Mouse (Mus musculus) neural tube, embryonic 15.5 days (tissue): Measurements from ENCODE around the gene 5730522E02Rik. TPM values are rescaled to one million over a fixed set of nuclear protein-coding genes. Genes with fewer than 3 reads are reported as not detected.

Source experiments
- ATAC-seq: fragments of 200-750 bp; cut with Nextera tagmentation; 2 replicates; pipeline ENCODE4 v1.8.0; 2017; ENCODE audit warnings: mild to moderate bottlenecking, moderate TSS enrichment, moderate library complexity; ENCODE audit not compliant: low FRiP score
- H3K27ac ChIP-seq: fragments of 300-500 bp; sonication (generic); replicated peaks from 2 replicates; pipeline ENCODE4 v1.5.1; 2015; ENCODE audit warnings: mild to moderate bottlenecking, inconsistent platforms
- H3K27me3 ChIP-seq: fragments of 300-500 bp; sonication (generic); replicated peaks from 2 replicates; pipeline ENCODE4 v1.6.1; 2015; ENCODE audit warnings: inconsistent platforms
- H3K36me3 ChIP-seq: fragments of 300-500 bp; sonication (generic); 2 replicates; pipeline ENCODE4 v1.6.1; 2015; ENCODE audit warnings: inconsistent platforms
- H3K4me1 ChIP-seq: fragments of 300-500 bp; sonication (generic); 2 replicates; pipeline ENCODE4 v1.6.1; 2015; ENCODE audit warnings: inconsistent platforms
- H3K4me2 ChIP-seq: fragments of 300-500 bp; sonication (generic); 2 replicates; pipeline ENCODE4 v1.6.1; 2015; ENCODE audit warnings: inconsistent platforms, mild to moderate bottlenecking, moderate library complexity
- H3K4me3 ChIP-seq: fragments of 300-500 bp; sonication (generic); replicated peaks from 2 replicates; pipeline ENCODE4 v1.5.1; 2015; ENCODE audit warnings: mild to moderate bottlenecking, inconsistent platforms
- H3K9ac ChIP-seq: fragments of 300-500 bp; sonication (generic); replicated peaks from 2 replicates; pipeline ENCODE4 v1.6.1; 2015; ENCODE audit warnings: mild to moderate bottlenecking, inconsistent platforms
- H3K9me3 ChIP-seq: fragments of 300-500 bp; sonication (generic); replicated peaks from 2 replicates; pipeline ENCODE4 v1.6.1; 2016; ENCODE audit warnings: inconsistent platforms
- WGBS: fragments of 180-500 bp; shearing (Covaris S2); methylation state at CpG from one replicate; pipeline ENCODE4 v1.1.7; 2015; ENCODE audit warnings: mixed read lengths; 5-methylcytosine and 5-hydroxymethylcytosine counted together
- polyA plus RNA-seq: library from polyadenylated mRNA; unstranded; fragments of >200 nt; fragmentation: Nextera tagmentation; extraction: Ambion mirVana; gene quantifications from 2 replicates; pipeline ENCODE4 v1.2.1, GENCODE M21; 2015

5730522E02Rik gene
- polyA plus RNA-seq, 1 experiment from 2014 or later, result 15.0 TPM

DNA sequence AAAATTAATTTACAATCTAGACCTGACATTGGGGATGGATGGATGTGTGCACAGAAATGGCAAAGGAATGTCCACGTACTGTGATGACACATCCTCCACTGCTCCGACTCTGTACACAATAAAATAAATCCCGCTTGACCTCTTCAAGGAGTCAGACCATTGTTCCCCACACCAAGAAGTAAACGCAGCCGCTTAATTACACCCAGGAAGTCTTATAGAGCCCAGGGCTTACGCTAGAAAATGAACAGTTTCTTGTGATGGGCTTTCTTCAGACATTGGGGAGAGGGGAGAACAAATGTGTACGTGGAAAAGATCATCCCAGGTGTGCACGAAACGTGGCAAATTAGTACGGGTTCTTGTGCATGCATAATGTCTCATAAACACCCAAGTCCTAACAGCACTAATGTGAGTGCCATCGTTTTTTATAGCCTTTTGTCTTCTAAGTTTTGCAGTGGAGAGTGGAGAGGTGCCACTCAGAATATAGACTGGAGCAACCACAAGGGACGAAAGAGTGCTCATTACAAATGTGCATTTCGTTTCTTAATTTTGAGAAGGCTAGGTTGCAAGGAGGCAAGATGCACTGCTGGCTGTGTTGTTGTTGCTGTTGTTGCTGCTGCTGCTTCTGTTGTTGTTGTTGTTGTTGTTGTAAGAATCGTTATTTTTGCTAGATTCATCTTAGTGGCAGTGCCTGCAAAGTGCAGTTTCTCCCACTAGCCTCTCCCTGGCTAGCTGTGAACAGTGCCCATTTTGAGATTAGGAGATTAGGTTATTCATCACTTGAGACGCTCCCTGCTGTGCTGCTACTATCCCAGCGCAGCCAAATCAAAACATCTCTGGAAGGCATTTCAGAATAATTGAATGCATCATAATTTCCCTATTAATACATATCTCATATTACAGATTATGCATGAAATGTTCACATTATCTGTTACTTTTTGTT is 353.7 kb downstream of the 5730522E02Rik start:
- Histone ChIP-seq H3K27me3 (no peaks in the 10 kb centered on the region), H3K9me3 (no peaks in the 10 kb centered on the region), H3K36me3 (no peaks in the 10 kb centered on the region), H3K9ac (no peak overlapping the region), H3K27ac (peak overlapping the region; percentile 82), H3K4me1 (peaks cover 33% of the 10 kb centered on the region), H3K4me3 (no peak overlapping the region), H3K4me2 (peak overlapping the region; percentile 47)
- peak; percentile 49 for ATAC-seq
- 17% methylated on average over 16 of the region's 16 CpGs for WGBS

DNA sequence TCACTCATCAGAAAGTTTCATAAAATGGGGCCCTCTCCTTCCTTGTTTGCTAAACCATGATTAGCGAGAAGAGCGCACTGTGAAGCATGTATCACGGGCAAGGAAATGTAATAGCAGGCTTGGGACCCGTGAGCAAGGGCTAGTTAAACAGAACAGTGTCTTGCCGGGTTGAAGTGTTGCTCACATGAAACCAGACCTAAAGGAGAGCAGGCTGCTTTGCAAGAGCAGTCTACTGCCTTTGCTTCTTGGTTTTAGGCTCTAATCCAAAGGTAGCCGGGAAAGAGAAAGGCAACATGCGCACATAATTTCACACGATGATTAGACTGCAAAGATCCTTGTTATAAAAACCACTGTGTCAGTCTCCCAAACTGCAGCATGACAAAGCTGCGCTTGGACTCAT is 354.8 kb downstream of the 5730522E02Rik start:
- Histone ChIP-seq H3K36me3 (no peaks in the 10 kb centered on the region), H3K9me3 (no peaks in the 10 kb centered on the region), H3K27ac (peak overlapping the region; percentile 82), H3K4me3 (no peak overlapping the region), H3K4me2 (peak overlapping the region; percentile 47), H3K9ac (no peak overlapping the region), H3K27me3 (no peaks in the 10 kb centered on the region), H3K4me1 (peaks cover 33% of the 10 kb centered on the region)
- 19% methylated on average over 9 of the region's 9 CpGs for WGBS
- ATAC-seq, result peak; percentile 48; the same call in 1 of the 2 replicates

DNA sequence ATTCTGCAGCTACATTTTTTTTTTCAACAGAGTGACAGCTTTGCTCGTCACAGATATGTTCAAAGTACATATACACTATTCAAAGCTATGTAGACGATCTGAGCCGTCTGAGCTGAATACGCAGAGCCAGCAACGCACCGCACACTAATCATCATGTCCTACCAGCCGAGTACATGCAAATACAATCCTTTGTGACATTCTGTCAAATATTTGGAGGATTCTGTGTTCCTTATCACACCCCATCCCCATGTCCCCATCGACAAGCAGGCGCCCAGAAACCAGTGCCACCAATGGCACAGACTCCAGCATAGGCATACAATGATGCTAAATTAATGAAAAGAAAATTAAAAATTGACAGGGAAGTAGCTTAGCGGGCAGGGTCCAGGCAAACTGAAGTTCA is 356.3 kb downstream of the 5730522E02Rik start:
- H3K4me2 ChIP-seq, result no peak overlapping the region
- H3K9me3 ChIP-seq, result no peaks in the 10 kb centered on the region
- H3K27ac ChIP-seq, result peak overlapping the region; percentile 71
- H3K36me3 ChIP-seq, result no peaks in the 10 kb centered on the region
- no peaks in the 10 kb centered on the region for H3K27me3 ChIP-seq
- peaks cover 33% of the 10 kb centered on the region for H3K4me1 ChIP-seq
- ATAC-seq, result no peak
- H3K9ac ChIP-seq, result no peak overlapping the region
- H3K4me3 ChIP-seq, result no peak overlapping the region
- 33% methylated on average over 10 of the region's 10 CpGs for WGBS

- WGBS, result 34% methylated on average over 5 of the region's 5 CpGs
- peak overlapping the region; percentile 61 for H3K27ac ChIP-seq
- no peaks in the 10 kb centered on the region for H3K9me3 ChIP-seq
- H3K9ac ChIP-seq, result no peak overlapping the region
- no peaks in the 10 kb centered on the region for H3K36me3 ChIP-seq
- peak overlapping the region; percentile 6; the same call in 1 of the 2 replicates for H3K4me2 ChIP-seq
- H3K4me1 ChIP-seq, result peaks cover 33% of the 10 kb centered on the region
- no peak for ATAC-seq
- no peak overlapping the region for H3K4me3 ChIP-seq
- no peaks in the 10 kb centered on the region for H3K27me3 ChIP-seq
Measured at GRCm38 (mm10) chr11:25853032-25853431, 357.5 kb downstream of the 5730522E02Rik start.

DNA sequence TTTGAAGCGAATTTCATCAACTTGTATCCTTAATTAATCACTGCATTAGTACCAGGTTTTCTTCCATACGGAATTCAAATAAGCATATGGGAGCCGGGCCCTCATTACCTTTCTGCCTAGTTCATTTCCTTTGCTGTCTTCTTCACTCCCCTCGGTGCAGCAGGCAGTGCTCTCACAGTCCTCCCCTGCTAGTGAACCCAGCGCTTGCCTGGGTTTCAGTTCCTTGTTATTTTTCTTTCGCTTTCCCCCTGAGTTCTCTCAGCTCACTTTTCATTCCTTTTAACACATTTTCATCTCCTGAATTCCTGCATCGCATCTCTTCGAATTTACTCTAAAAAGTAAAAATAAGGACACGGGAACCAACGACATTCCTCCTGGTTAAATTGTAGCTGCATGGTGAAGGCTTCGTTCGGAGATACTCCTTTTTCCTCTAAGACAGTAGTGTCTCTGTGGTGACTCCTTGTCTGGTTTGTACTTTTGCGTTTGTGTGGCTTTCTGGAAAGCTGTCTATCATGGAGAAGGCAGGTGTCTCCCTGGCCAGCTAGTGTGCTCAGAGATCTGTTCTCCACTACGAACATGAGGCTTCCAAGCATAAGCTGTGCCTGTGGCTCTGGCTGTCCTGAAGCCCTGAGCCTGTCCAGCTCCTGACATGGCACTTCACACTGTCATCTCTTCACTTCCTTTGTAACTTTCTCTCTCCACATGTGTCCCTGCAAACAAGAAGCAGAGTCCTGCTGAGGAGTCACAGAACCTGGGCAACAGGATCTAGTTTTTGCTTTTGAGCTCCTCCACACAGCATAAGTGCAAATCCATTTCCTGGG is 361.5 kb downstream of the 5730522E02Rik start:
- no peak overlapping the region for H3K4me2 ChIP-seq
- H3K27ac ChIP-seq, result no peak overlapping the region
- no peaks in the 10 kb centered on the region for H3K27me3 ChIP-seq
- H3K36me3 ChIP-seq, result no peaks in the 10 kb centered on the region
- no peak overlapping the region for H3K4me3 ChIP-seq
- H3K4me1 ChIP-seq, result peaks cover 5% of the 10 kb centered on the region; the same call in 1 of the 2 replicates
- no peak overlapping the region for H3K9ac ChIP-seq
- WGBS, result 65% methylated on average over 14 of the region's 14 CpGs
- no peak for ATAC-seq
- H3K9me3 ChIP-seq, result no peaks in the 10 kb centered on the region

- H3K27me3 ChIP-seq, result no peaks in the 10 kb centered on the region
- H3K4me3 ChIP-seq, result no peak overlapping the region
- H3K4me2 ChIP-seq, result no peak overlapping the region
- no peaks in the 10 kb centered on the region for H3K4me1 ChIP-seq
- H3K9me3 ChIP-seq, result no peaks in the 10 kb centered on the region
- ATAC-seq, result no peak
- no peaks in the 10 kb centered on the region for H3K36me3 ChIP-seq
- H3K27ac ChIP-seq, result no peak overlapping the region
- no peak overlapping the region for H3K9ac ChIP-seq
- 93% methylated on average over 1 of the region's 1 CpGs for WGBS
Measured at GRCm38 (mm10) chr11:25838451-25838850, 372.1 kb downstream of the 5730522E02Rik start.

GRCm38 (mm10) chr11:25819789-25820188 is 390.8 kb downstream of the 5730522E02Rik start:
- H3K27ac ChIP-seq, result no peak overlapping the region
- no peaks in the 10 kb centered on the region for H3K9me3 ChIP-seq
- no peaks in the 10 kb centered on the region for H3K36me3 ChIP-seq
- no peak overlapping the region for H3K4me3 ChIP-seq
- H3K9ac ChIP-seq, result no peak overlapping the region
- H3K4me2 ChIP-seq, result no peak overlapping the region
- H3K4me1 ChIP-seq, result no peaks in the 10 kb centered on the region
- no peak; the same call in 1 of the 2 replicates for ATAC-seq
- H3K27me3 ChIP-seq, result no peaks in the 10 kb centered on the region

DNA sequence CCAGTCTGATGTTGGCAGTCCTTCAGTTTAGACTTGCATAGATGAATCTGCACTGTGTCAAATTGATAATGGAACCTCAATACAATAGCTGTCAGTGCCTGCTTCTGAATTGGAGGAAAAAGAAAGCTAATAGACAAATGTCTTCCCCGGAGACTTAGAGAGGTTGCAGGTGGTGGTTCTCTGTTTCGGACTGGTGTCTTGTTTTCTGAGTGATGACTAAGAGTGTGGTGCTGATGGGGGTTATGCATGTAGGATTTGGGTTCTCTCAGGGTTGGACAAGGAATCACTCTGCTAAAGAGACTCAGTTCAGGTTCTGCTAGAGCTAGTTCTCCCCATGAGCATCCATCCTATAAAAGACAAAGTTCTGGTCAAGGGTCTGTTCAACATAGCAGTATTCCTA is 397.1 kb downstream of the 5730522E02Rik start:
- no peak overlapping the region for H3K4me3 ChIP-seq
- no peak for ATAC-seq
- no peaks in the 10 kb centered on the region for H3K27me3 ChIP-seq
- H3K4me2 ChIP-seq, result no peak overlapping the region
- WGBS, result 60% methylated on average over 2 of the region's 2 CpGs
- H3K36me3 ChIP-seq, result no peaks in the 10 kb centered on the region
- no peaks in the 10 kb centered on the region for H3K4me1 ChIP-seq
- H3K27ac ChIP-seq, result no peak overlapping the region
- H3K9ac ChIP-seq, result no peak overlapping the region
- no peaks in the 10 kb centered on the region for H3K9me3 ChIP-seq

- no peak overlapping the region for H3K4me2 ChIP-seq
- no peak for ATAC-seq
- no peak overlapping the region for H3K4me3 ChIP-seq
- H3K36me3 ChIP-seq, result no peaks in the 10 kb centered on the region
- no peaks in the 10 kb centered on the region for H3K27me3 ChIP-seq
- 96% methylated on average over 1 of the region's 1 CpGs for WGBS
- H3K4me1 ChIP-seq, result no peaks in the 10 kb centered on the region
- H3K9me3 ChIP-seq, result no peaks in the 10 kb centered on the region
- H3K9ac ChIP-seq, result no peak overlapping the region
- no peak overlapping the region for H3K27ac ChIP-seq
Measured at GRCm38 (mm10) chr11:25787691-25788090, 422.9 kb downstream of the 5730522E02Rik start.

GRCm38 (mm10) chr11:25772231-25772630 is 438.3 kb downstream of the 5730522E02Rik start:
- Histone ChIP-seq H3K4me1 (peaks cover 9% of the 10 kb centered on the region), H3K27ac (no peak overlapping the region), H3K9ac (no peak overlapping the region), H3K27me3 (no peaks in the 10 kb centered on the region), H3K4me2 (no peak overlapping the region), H3K4me3 (no peak overlapping the region), H3K9me3 (no peaks in the 10 kb centered on the region), H3K36me3 (no peaks in the 10 kb centered on the region)
- WGBS, result 80% methylated on average over 1 of the region's 1 CpGs
- ATAC-seq, result no peak

DNA sequence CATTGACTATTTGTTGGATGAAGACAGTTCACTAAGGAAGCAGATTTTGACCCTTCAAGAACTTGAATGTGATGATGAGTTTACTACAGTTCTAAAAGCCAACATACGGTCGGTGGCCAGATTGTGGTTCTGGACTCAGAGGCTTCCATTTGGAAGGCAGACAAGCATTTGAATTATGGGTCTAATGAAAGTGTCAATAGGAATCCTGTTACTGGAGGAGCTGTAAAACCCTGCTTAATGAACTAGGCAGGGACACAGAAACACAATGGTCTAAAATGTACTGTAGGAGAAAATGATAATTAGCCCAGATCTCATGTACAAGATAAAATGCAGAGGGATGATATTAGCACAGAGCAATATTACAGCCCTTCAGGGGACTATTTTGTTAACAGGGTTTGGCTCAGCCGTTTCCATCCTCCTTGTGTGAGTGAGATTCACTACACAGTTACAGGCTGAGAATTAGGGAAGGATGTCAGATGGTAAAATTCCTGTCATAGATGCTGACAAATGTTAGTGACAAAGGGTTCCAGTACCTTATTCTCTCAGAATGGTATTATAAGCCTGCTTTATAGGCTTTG is 439.5 kb downstream of the 5730522E02Rik start:
- Histone ChIP-seq H3K36me3 (no peaks in the 10 kb centered on the region), H3K4me1 (peaks cover 9% of the 10 kb centered on the region), H3K9ac (no peak overlapping the region), H3K4me2 (no peak overlapping the region), H3K4me3 (no peak overlapping the region), H3K27me3 (no peaks in the 10 kb centered on the region), H3K9me3 (no peaks in the 10 kb centered on the region), H3K27ac (0 out of 2 replicates have a peak overlapping the region, but pooled peaks have one; percentile 52)
- 17% methylated on average over 3 of the region's 3 CpGs for WGBS
- peak; percentile 74 for ATAC-seq
